Mouse (Mus musculus): ENCODE measurements at regions not wholly inside any gene's neighbourhood (a gene's known extent, or its start where the extent isn't known, plus 50 kb on each side); places are given as distances from the start of the nearest gene placed in this dataset.

GRCm38 (mm10) chr10:8948227-8948626 is 62.4 kb upstream of the Sash1 start:
- no peak for TF ChIP-seq CTCF (IDR thresholded peaks at IDR 0.05; ENCODE audit: insufficient read depth, low read length)
- TF ChIP-seq POLR2A (IDR thresholded peaks at IDR 0.05; ENCODE audit: borderline replicate concordance, extremely low read depth, low read depth, low read length): no peak
